Mouse (Mus musculus): ENCODE measurements at regions not wholly inside any gene's neighbourhood (a gene's known extent, or its start where the extent isn't known, plus 50 kb on each side); places are given as distances from the start of the nearest gene placed in this dataset.
"Not testable (repeated sequence)": the region's sequence is repeated elsewhere in the genome, so short reads cannot be mapped to it uniquely, and the experiment has no call there.

- DNase-seq: peak; percentile 16
These were observed 167.3 kb downstream of the Gm44 start for GRCm38 (mm10) chrX:91059251-91059650.

- not testable (repeated sequence) for DNase-seq
These were observed 193.2 kb downstream of the Gm44 start for GRCm38 (mm10) chrX:91085137-91085536.

Data from adrenal gland, postnatal 14 days (tissue).